Mouse (Mus musculus): ENCODE results near the gene Taco1.

DNA sequence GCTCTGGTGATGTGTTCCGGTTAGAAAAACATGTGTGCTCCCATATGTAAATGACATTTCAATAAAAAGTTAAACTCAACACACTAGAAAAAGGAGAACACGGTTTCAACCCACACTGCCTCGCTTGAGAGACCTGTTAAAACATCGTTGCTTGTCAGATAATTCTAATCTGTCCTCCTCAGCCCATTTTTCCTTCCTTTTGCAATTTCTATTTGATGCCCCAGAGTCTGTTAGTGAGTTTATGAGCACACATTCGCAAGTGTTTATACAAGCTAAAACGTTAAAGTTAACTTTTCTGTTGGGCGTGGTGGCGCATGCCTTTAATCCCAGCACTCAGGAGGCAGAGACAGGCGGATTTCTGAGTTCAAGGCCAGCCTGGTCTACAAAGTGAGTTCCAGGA, 30.9 kb upstream of the Taco1 start:
- TF ChIP-seq CTCF (IDR thresholded peaks at IDR 0.05; ENCODE audit: insufficient read depth, low read depth, low read length) (no peak), POLR2A (IDR thresholded peaks at IDR 0.05; ENCODE audit: insufficient read depth, low read depth, low read length) (no peak)
